Mouse (Mus musculus) 416B (cell line): ENCODE measurements around the gene Rhbdl3.

ENCODE experiments used
- DNase-seq: peaks from one replicate; pipeline ENCODE4 v3.0.0; 2011; ENCODE audit warnings: low read depth

Rhbdl3 gene

DNA sequence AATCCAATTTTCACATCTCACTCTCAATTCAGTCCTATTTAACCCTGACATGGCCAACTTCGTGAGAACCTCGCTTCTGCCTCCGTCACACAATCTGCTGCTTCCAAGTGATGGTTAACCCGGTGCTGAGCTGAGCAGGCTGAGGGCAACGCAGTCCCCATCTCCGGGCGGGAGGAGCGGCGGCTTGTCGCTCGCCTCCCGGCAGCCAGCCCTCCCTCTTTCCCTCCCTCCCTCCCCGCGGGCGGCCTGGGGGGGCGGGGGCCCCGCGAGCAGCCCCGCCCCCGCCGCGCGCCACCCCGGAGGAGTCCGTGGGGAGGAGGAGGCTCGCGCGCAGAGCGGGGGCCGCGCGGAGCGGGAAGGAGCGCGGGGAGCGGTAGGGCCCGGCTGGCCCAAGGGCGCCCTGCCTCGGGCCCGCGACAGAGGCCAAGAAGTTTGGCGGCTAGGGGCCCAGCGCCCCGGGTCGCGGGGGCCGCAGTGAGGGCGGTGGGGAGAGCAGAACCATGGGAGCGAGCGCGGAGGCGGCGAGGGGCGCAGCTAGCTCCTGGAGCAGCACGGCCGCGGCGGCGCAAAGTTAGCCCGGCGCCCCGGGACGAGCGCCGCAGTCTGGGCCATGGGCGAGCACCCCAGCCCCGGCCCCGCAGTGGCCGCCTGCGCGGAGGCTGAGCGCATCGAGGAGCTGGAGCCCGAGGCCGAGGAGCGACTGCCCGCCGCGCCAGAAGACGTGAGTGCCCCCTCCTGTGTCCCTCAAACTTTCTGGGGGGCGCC lies at the start of gene Rhbdl3:
TSS of gene Rhbdl3 (plus strand) at position 362 of the 765 bp plus-strand sequence.
- no peak for DNase-seq

DNA sequence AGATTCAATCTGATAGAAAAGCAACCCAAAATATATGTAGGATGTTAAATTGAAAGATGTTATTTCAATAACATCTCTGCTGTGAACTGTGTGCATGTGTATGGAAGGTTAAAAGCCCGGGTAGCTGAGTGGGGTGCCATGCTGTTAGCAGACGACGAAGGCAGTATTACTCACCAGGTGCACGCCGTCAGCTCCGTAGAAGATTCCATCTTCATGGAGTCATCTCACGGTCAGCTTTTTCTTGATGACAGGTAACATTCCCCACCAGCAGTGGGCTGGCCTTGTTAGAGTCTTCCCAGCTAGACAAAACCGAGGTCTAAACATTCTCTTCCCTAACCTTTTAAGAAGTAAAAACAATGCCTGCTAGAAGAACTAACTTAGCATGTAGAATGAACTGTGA lies 36.6 kb upstream of the Rhbdl3 start:
- DNase-seq, result no peak

DNA sequence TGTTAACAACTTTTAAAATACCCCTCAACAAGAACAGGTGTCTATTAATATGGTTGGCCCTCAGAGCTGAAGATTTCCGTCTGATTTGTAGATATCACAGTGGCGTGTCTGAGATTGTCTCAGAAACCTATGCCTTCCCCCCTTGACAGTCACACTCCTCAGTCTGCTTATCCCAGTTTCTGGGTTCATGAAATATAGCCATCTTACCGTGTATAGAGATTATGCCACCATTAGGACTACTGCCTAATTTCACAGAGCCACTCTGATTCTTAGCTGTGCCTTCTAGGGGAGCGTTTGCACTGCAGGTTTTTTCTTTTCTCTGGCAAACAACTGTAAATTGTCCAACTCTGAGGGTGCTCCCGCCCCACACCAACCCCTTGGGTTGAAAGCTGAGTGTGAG lies 29.6 kb upstream of the Rhbdl3 start:
- DNase-seq, result no peak

DNA sequence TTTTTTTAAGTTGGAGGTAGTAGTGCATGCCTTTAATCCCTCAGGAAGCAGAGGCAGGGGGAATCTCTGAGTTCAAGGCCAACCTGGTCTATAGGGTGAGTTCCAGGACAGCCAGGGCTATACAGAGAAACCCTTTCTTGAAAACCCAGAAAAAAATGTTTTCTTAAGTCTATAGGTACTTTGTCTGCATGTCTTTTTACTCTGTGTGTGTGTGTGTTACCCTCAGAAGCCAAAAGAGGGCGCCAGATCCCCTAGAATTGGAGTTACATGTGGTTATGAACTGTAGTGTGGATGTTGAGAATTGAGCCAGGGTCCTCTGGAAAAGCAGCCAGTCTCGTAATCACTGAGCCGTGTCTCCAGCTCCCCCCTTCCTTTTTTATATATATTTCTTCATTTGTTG lies 25.7 kb upstream of the Rhbdl3 start:
- peak; percentile 46 for DNase-seq

DNA sequence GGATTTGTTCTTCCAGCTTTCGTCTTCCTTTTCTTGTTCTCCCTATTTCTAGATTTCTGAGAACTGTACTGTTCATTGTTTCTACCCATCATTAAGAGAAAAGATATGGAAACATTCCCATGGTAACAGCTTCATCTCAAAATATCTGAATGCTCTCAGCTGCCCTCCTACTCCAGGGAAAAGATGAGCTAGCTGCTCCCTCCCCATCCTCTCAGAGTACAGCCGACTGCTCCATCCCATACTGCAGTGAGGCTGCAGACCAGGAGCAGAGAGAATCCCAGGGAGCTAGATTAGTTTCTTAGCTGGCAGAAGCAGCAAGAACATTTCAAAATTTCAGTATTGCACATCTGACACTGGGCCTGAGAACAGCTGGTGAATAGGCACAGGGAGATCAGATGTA lies 22.7 kb upstream of the Rhbdl3 start:
- no peak for DNase-seq

DNA sequence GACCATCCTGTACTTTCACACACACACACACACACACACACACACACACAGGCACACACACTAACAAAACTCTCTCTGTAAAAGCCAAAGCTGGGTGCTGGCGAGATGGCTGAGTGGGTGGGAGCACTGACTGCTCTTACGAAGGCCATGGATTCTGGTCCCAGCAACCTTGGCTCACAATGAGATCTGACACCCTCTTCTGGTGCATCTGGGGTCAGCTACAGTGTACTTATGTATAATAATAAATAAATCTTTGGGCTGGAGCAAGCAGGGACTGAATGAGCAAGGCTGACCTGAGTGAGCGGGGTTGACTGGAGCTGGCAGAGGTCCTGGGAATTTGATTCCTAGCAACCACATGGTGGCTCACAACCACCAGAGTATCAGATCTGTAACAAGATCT lies 16.9 kb upstream of the Rhbdl3 start:
- no peak for DNase-seq

DNA sequence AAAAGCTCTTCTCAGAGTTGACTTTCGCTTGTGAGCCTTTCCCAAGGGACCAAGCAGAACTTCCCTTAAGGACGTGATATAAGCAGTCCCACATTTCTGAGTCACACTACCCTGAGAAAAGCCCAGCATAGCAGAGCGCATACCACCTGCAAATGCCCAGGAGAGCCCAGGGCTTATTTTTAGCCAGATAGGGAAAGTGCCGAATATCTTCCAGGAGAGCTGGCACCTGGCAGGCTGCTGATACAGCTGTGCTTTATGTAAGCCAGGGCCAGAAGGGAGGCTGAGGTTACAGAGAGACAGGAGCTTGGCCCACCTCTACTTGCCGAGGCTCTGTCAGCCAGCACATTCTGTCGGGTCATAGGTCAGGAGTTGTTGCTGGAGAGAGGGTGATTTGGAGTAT lies 16.1 kb upstream of the Rhbdl3 start:
- DNase-seq, result no peak

DNA sequence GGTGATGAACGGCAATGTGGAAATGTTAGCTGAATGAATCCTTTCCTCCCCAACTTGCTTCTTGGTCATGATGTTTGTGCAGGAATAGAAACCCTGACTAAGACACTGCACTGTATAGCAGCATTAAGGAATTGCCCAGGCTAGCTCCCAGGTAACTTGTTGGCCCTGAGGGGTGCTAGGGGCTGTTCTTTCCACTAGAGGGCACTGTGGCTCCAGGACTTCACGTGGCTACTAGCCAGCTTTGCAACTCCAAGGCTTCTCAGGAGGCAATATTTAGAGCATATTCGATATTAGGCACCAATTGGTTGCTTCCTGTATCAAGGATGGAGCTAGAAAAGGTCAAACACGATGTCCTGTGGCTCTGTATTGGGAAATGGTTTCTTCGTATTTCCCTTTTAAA lies 13.6 kb upstream of the Rhbdl3 start:
- DNase-seq, result peak; percentile 76

DNA sequence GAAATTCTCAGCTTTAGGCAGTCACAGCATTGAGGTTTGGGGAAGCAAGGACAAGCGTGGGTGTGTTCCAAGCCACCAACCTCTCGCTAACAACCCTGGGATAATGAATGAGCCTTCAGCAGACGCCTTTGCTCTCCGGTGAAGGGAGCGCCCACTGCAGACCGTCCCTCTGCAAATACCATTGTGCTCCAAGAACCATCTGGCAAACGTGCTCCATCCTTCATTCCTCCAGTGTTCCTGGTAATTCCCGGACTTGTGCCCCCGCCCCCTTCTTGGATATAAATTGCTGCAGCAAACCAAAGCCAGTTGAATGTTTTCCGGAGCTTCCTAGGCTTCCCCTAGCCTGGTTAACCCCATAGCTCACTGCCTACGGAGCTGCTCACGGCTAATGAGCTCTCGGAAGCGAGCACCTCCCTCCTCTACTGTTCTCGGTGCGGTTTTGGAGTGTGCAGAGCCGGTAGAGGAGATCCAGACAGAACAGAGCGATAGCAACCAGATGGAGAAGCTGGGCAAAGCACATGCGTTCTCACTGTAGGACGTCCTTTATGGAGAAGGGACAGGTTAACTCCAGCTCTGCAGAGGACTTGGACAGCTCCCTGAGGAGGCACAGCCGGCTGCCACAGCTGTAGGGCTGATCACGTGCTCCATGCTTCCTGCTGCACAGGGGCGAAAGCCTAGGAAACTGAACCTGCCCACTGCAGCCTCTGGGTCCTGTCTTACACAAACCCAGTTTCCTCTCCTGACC lies 10.8 kb upstream of the Rhbdl3 start:
- peak; percentile 77 for DNase-seq

DNA sequence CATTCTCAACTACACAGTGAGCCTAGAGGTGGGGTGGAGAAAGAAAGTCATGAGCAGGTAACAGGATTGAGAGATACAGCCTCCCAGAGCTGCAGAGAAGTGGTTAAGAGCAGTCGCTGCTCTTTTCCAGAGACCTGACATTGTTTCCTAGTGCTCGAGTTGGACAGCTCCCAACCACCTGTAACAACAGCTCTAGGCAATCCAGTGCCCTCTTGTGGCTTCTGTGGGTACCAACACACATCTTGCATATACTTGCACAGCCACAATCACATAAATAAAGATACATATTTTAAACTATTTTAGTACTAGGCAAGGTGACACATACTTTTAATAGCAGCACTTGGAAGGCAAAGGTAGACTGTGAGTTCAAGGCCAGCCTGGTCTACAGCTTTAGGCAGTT lies 9.7 kb upstream of the Rhbdl3 start:
- peak; percentile 40 for DNase-seq

DNA sequence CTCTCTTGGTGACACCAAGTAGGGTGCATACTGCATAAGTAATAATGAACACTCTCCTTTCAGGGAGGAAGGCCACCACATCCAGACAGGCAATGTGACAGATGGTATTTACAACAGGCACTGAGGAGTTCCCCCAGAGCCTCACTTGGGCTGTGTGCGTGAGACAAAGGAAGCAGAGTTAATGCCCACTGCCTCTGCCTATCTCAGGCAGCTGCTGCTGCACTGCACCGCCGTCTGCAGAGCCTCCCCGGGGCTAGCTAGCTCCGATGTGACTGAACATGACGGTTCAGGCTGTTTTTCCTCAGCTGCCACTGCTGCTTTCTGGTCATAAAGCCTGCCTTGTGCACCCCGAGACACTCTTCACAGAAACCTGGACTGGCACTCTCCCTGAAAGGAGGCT lies 8.2 kb upstream of the Rhbdl3 start:
- DNase-seq, result no peak

DNA sequence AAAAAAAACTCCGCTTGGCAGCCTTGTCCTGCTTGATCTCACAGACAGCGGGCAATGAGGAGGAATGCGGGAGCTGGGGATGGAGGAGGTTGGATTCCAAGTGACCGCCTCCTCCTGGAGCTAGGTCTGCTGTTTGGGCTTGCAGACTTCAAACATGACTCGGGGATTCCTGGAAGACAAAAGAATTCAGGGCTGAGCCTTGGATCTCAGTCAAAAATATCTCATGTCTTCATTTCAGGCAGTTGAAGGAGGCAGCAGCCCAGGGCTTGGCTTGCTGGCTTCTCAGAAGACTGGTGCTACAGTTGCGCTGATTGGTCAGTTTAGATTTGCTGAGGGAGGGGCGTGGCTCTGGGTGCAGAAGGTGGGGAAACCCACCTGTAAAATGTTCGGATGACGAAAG lies 5.6 kb upstream of the Rhbdl3 start:
- no peak for DNase-seq

DNA sequence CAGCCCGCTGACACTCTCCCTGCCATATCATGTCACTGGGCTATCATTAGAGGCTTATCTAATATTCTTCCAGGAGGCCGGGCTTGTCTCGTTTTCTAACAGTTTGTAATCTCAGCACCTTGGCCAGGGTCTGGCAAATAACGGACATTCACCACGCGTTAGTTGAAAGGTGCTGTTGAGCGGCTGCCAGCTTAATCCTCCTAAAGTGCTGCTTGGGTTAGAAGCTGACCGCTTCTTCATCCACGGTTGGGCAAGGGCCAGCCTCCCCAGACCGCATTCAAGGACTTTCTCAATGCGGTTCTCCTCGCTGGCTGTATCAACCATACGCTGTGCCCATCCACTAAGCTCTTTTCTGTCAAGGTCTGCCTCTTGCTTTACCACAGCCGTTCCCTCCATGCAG lies 4.9 kb upstream of the Rhbdl3 start:
- DNase-seq, result no peak

DNA sequence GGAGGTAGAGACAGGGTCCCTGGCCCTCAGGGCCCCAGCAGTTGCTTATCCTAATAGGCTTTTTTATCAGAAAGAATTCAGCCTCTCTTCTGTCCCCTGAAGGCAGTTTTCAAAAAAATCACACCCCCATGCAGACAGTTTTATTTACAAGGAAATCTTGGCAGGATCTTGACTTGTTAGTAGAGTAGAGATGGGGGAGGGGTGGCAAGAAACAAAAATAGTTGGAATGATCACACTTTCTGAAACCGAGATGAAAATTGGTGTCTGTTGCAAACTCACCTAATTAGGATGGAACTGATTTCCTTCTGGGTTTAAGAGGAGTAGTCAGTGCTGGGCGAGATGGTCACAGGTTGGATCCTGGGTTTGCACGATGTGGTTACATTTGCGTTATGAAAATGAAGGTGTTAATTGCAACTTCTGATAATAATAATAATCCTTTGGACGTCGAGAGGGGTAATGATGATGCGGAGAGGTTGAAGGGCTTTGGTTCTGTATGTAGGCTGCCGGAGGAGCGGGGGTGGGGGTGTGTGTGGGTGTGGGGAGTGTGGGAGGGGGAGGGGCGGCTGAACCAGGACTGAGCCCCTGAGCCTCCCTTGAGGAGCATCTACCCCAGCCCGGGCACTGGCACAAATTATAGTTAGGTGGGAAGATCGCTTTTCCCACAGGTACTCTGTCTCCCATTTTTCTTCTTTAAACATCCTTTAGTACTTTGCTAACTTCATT lies 1.0 kb upstream of the Rhbdl3 start:
- DNase-seq, result no peak

DNA sequence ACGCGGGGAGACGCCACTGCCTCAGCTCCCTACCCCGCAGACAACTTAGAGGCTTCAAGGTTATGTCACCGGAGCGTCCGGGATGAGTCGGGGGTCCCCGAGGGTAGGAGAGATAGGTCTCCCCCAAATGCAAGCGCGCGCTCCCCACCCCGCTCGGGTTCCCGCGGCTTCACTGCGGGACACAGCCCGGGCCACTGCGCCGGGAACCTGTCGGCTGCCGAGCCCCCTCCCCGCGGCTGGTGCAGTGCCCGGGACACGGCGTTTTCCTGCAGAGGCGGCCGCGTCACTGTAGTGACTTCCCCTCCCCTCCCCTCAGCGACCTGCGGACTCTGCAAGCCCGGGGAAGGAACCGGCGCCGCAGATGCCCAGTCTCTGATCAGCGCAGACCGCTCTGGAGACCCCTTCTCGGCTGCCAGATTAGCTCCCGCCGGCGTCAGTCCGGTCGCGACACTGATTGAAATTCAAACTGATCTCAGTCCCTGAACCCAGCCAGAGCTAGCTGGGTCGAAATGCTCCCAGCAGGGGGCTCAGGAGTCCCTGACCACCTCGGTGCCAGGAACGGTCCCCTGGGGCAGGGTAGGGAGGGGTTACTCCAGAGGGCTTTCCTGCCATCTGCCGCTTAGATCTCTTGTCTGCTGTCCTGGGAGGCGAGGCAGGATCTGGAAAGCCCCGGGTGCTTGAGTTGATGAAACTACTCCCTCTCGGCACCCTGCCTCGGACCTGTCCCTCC lies 769 bp downstream of the Rhbdl3 start:
- no peak for DNase-seq

DNA sequence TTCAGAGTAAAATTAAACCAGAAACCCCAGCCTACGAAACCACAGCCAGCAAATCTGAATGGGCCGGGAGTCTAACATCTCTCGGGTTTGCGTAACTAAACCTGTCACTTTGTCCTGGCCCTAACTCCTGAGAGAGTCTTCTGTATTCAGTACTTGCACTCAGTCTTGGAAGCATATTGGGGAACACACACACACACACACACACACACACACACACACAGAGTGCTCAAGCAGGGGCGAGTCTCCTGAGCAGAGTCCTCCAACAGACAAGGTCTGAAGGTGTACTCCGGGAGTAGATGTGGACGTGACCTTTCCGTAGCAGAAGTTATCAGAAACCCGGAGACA lies 1.3 kb downstream of the Rhbdl3 start:
- no peak for DNase-seq

DNA sequence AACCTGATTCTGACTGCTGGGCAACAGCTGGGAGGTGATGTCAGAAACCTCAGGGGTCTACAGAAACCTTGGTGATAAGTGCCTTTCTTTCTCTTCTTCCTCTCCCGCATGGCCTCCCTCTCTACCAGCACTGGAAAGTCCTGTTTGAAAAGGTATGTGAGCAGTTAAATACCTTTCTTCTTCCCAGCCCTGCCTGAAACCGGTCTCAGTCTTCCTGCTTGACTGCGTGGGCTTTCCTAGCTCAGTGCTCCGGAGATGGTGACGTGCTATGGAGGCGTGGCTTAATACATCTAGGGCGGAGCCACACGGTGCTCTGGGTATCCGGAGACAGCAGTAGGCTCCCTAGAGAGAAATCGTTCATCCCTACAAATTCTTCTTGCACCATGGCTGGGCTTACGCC lies 1.8 kb downstream of the Rhbdl3 start:
- DNase-seq, result no peak

DNA sequence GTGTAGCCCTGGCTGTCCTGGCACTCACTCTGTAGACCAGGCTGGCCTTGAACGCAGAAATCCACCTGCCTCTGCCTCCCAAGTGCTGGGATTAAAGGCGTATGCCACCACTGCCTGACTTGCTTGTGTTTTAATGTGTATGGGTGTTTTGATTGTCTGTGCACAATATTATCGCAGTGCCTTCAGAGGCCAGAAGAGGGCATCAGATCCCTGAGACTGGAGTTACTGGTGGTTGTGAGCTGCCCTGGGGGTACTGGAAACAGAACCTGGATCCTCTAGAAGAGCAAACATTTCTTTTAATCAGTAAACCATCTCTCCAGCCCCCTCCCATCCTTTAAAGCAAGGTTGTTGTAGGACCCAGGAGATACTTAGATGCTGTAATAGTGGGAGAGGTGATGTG lies 3.0 kb downstream of the Rhbdl3 start:
- no peak for DNase-seq

DNA sequence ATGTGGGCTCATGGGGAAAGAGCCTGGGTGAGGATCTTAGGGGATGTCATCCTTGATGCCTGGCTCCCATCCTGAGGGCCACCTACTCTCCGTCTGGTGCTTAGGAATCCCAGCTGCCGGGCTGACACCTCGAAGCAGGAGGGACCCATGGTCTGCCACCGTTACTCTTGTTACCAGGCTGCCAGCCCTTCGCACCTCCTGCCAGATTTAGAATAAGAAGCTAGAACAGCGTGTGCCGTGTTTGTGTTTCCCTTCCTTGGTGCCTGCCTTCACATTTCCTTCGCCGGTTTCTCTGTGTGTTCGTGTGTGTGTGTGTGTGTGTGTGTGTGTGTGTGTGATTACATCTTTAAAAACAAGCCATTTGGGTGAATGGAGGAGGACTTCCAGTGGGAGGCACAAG lies 4.1 kb downstream of the Rhbdl3 start:
- no peak for DNase-seq

DNA sequence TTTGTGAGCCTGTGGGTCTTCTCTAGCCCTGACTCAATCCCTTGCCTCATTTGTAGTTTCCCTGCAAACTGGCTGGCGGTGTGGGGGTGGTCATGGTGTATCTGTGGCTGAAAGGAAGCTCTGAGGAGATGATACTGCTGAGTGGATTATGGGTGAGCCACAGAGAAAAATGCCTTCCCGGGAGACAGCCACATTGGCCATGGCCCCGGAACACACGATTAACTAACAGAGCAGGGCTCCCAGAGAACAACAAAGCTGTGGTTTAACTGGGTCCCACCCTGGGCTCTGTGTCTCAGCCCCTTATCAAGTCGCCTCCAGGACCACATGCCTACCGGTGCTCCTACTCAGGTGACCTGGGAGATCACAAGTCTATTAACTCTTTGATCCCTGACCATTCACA lies 7.8 kb downstream of the Rhbdl3 start:
- DNase-seq, result no peak

DNA sequence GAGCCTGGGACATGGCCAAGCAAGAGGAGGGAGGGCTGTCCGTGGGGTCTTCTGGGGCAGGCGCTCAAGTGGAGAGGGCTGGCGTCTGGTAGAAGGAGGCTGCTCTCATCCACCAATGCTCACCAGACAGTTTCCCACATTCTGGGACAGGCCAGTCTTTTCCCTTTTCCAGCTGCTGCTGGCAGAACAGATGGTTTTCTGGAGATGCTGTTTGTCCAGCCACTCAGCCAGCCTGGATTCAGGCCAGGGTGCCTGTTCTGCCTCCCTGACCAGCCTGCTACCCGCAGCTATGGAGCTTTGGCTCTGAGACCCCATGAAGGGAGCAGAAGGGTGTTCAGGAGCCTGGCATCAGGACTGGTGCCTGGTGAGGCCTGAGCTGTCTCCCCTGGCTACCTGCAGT lies 10.6 kb downstream of the Rhbdl3 start:
- DNase-seq, result no peak

DNA sequence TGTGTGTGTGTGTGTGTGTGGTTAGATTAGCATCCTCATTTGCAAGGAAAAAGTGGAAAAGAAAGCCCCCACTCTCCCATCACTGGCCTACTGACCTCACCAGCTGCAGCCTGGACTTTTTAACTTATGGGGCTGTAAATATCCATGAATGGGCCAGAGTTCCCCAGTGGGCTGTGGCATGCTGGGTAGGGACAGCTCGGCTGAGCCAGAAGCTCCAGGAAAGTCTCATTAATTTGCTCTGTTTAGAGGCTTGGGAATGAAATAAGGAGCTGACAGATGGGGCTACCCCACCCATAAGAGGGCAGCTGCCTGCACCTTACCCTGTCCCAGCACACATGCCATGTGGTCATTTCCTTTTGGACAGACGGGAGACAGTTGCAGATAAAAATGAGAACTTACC lies 11.3 kb downstream of the Rhbdl3 start:
- DNase-seq, result no peak

DNA sequence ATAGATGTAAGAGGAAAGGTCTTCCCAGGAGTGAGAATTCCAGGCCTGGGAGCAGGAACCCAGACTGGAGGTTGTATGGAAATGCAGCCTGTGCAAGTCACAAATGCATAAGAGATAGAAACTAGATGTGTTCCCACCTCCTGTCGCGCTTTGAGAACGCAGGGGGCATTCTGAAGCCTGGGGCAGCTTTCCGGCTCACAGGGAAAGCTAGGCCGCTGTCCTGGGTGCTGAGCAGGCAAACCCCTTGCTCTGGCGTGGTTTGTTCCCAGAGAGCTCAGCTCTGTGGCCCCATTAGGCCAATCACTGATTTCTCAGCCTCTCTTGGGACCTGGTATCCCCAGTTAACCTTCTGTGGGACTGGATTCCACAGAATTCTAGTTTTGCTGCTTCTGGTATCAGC lies 11.9 kb downstream of the Rhbdl3 start:
- no peak for DNase-seq
